Comparison of ENCODE assay signal across 12 mouse cellular contexts in genomic region chr14:104796348-104796965, GRCm38 (mm10).
DNase-seq lines count a peak whose midpoint lies in the region; ATAC-seq lines count a peak whose summit lies in the region.
"Had no signal": no experiment of that assay in that cellular context is flagged by ENCODE, and none has a peak within 500 bp of the region (broad histone marks: within the 10 kb centered on the region; RNA-seq: fewer than 3 reads in every experiment).

No protein-coding gene starts in this region.

- 34% methylated on average over 17 of the region's 17 CpGs for WGBS in kidney, embryonic 14.5 days
- WGBS in lung, embryonic 15.5 days: 50% methylated on average over 17 of the region's 17 CpGs
- 53% methylated on average over 17 of the region's 17 CpGs for WGBS in neural tube, embryonic 15.5 days
- WGBS in hindbrain, embryonic 14.5 days: 76% methylated on average over 17 of the region's 17 CpGs

- no peaks in the 10 kb centered on the region for H3K36me3 ChIP-seq in kidney, embryonic 14.5 days (ENCODE audit: control insufficient read depth, insufficient read depth, low read length)
- H3K36me3 ChIP-seq in lung, embryonic 15.5 days: no peaks in the 10 kb centered on the region
- no peaks in the 10 kb centered on the region for H3K36me3 ChIP-seq in neural tube, embryonic 15.5 days
- H3K36me3 ChIP-seq in hindbrain, embryonic 14.5 days (replicated peaks; ENCODE audit: control insufficient read depth, insufficient read depth): no peaks in the 10 kb centered on the region
- H3K36me3 ChIP-seq: stomach, embryonic 15.5 days had no signal

- no peaks in the 10 kb centered on the region for H3K9me3 ChIP-seq in kidney, embryonic 14.5 days (ENCODE audit: control insufficient read depth, low read length)
- H3K9me3 ChIP-seq in lung, embryonic 15.5 days: no peaks in the 10 kb centered on the region
- no peaks in the 10 kb centered on the region for H3K9me3 ChIP-seq in neural tube, embryonic 15.5 days (replicated peaks)
- H3K9me3 ChIP-seq in hindbrain, embryonic 14.5 days (ENCODE audit: control insufficient read depth, low read length): no peaks in the 10 kb centered on the region
- H3K9me3 ChIP-seq: stomach, embryonic 15.5 days had no signal

- H3K27ac ChIP-seq in kidney, embryonic 14.5 days (ENCODE audit: low read depth, low read length): no peak overlapping the region
- H3K27ac ChIP-seq in lung, embryonic 15.5 days: no peak overlapping the region
- no peak overlapping the region for H3K27ac ChIP-seq in neural tube, embryonic 15.5 days (replicated peaks)
- no peak overlapping the region for H3K27ac ChIP-seq in hindbrain, embryonic 14.5 days
- H3K27ac ChIP-seq: stomach, embryonic 15.5 days had no signal

- H3K9ac ChIP-seq in kidney, embryonic 14.5 days (ENCODE audit: low read depth, low read length): no peak overlapping the region
- H3K9ac ChIP-seq in lung, embryonic 15.5 days: no peak overlapping the region
- no peak overlapping the region for H3K9ac ChIP-seq in neural tube, embryonic 15.5 days (replicated peaks)
- H3K9ac ChIP-seq in hindbrain, embryonic 14.5 days: no peak overlapping the region
- H3K9ac ChIP-seq: liver, postnatal 0 days; stomach, embryonic 15.5 days had no signal

- DNase-seq in kidney, postnatal 36 days: no peak
- peak; percentile 13 for DNase-seq in gastrocnemius, postnatal 25 days
- no peak for DNase-seq in thymus, postnatal 4 days
- DNase-seq in hindbrain, embryonic 14.5 days (ENCODE audit: low spot score): no peak
- DNase-seq: cerebellum, postnatal 14 days; kidney, postnatal 14 days; liver, postnatal 0 days had no signal

- H3K4me2 ChIP-seq in kidney, embryonic 14.5 days (replicated peaks; ENCODE audit: low read depth, low read length): no peak overlapping the region
- H3K4me2 ChIP-seq in lung, embryonic 15.5 days: no peak overlapping the region
- peak overlapping the region; percentile 1; the same call in 1 of the 2 replicates for H3K4me2 ChIP-seq in neural tube, embryonic 15.5 days
- H3K4me2 ChIP-seq in hindbrain, embryonic 14.5 days (replicated peaks): no peak overlapping the region
- H3K4me2 ChIP-seq: stomach, embryonic 15.5 days had no signal

- no peaks in the 10 kb centered on the region for H3K4me1 ChIP-seq in kidney, embryonic 14.5 days (ENCODE audit: control insufficient read depth, insufficient read depth, low read length)
- no peaks in the 10 kb centered on the region for H3K4me1 ChIP-seq in lung, embryonic 15.5 days
- H3K4me1 ChIP-seq in neural tube, embryonic 15.5 days: peaks cover 8% of the 10 kb centered on the region; the same call in 1 of the 2 replicates
- H3K4me1 ChIP-seq in hindbrain, embryonic 14.5 days (replicated peaks; ENCODE audit: control insufficient read depth, insufficient read depth, low read length): no peaks in the 10 kb centered on the region
- H3K4me1 ChIP-seq: stomach, embryonic 15.5 days had no signal

- no peak overlapping the region for H3K4me3 ChIP-seq in kidney, embryonic 14.5 days (ENCODE audit: low read length)
- no peak overlapping the region for H3K4me3 ChIP-seq in lung, embryonic 15.5 days
- H3K4me3 ChIP-seq in neural tube, embryonic 15.5 days (replicated peaks): no peak overlapping the region
- no peak overlapping the region for H3K4me3 ChIP-seq in hindbrain, embryonic 14.5 days (replicated peaks; ENCODE audit: low read length)
- H3K4me3 ChIP-seq: stomach, embryonic 15.5 days had no signal

- peak; percentile 43; the same call in 1 of the 2 replicates for ATAC-seq in kidney, embryonic 14.5 days (ENCODE audit: low FRiP score, low TSS enrichment)
- peak; percentile 93 for ATAC-seq in lung, embryonic 15.5 days (ENCODE audit: borderline replicate concordance, extremely low read depth, low FRiP score, low TSS enrichment)
- ATAC-seq in neural tube, embryonic 15.5 days (ENCODE audit: low FRiP score): peak; percentile 72; the same call in 1 of the 2 replicates
- no peak for ATAC-seq in hindbrain, embryonic 14.5 days (ENCODE audit: low FRiP score)
- ATAC-seq: liver, postnatal 0 days; midbrain, embryonic 16.5 days had no signal

- no peaks in the 10 kb centered on the region for H3K27me3 ChIP-seq in kidney, embryonic 14.5 days (ENCODE audit: control insufficient read depth, insufficient read depth, low read length)
- no peaks in the 10 kb centered on the region for H3K27me3 ChIP-seq in lung, embryonic 15.5 days
- no peaks in the 10 kb centered on the region for H3K27me3 ChIP-seq in neural tube, embryonic 15.5 days (replicated peaks)
- H3K27me3 ChIP-seq in hindbrain, embryonic 14.5 days (ENCODE audit: control insufficient read depth, insufficient read depth, low read length): no peaks in the 10 kb centered on the region
- H3K27me3 ChIP-seq: stomach, embryonic 15.5 days had no signal
